Mouse (Mus musculus) CH12.LX (cell line): ENCODE measurements around the gene Adgrg6.

Source experiments
- BHLHE40 ChIP-seq: IDR thresholded peaks from 2 replicates; pipeline ENCODE4 v1.6.1; 2011; ENCODE audit warnings: mild to moderate bottlenecking, low read depth, low read length, improper control_type of control experiment
- CTCF ChIP-seq, 2 experiments: IDR thresholded peaks in 1 of 2; conservative IDR thresholded peaks in 1 of 2; 2 replicates each; pipeline ENCODE4 v1.5.1; 2011 to 2012; ENCODE audit warnings: low read depth in 2 of 2, low read length in 2 of 2, improper control_type of control experiment in 1 of 2, inconsistent platforms in 1 of 2, mild to moderate bottlenecking in 1 of 2, moderate library complexity in 1 of 2
- EP300 ChIP-seq: IDR thresholded peaks from 2 replicates; pipeline ENCODE4 v1.6.1; 2011; ENCODE audit warnings: low read length, improper control_type of control experiment
- USF1 ChIP-seq: IDR thresholded peaks from 2 replicates; pipeline ENCODE4 v1.6.1; 2014; ENCODE audit warnings: low read depth, mild to moderate bottlenecking, inconsistent platforms, low read length, improper control_type of control experiment

DNA sequence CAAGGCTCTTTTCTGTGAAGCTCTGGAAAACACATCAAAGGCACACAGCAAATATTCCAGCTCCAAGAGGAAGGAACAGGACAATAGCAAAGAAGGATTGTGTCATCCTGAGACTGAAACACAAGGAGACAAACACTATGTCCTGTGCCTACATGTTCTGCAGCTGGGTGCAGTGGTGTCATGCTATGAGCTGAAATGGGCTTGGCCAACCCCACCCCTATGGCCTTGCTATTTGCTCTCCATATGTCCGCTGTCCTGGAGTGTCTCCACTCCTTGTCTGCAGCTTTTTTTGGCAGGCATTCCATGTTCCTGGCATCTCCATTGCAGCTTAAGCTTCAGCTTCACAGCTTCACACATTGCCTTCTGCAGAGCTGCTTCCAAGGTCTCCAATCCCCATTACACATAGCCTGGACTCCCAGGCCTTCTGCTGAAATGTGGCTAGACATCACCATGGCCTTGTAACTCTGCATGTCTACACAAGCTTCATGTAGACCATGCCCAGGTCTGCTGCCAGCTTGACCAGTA lies 180.3 kb downstream of the Adgrg6 start:
- no peak for TF ChIP-seq CTCF (conservative IDR thresholded peaks at IDR 0.05 in 1 of 2, IDR thresholded peaks at IDR 0.05 in 1 of 2; ENCODE audit: low read depth in 2 of 2, low read length in 2 of 2)
- TF ChIP-seq BHLHE40, result no peak
- no peak for TF ChIP-seq USF1
- TF ChIP-seq EP300, result no peak
